Mouse (Mus musculus): ENCODE results near the gene Fcrl5. TPM values are rescaled to one million over a fixed set of nuclear protein-coding genes. Genes with fewer than 3 reads are reported as not detected.

Fcrl5 gene
- polyA plus RNA-seq, 1 experiment from 2014 or later: not detected

DNA sequence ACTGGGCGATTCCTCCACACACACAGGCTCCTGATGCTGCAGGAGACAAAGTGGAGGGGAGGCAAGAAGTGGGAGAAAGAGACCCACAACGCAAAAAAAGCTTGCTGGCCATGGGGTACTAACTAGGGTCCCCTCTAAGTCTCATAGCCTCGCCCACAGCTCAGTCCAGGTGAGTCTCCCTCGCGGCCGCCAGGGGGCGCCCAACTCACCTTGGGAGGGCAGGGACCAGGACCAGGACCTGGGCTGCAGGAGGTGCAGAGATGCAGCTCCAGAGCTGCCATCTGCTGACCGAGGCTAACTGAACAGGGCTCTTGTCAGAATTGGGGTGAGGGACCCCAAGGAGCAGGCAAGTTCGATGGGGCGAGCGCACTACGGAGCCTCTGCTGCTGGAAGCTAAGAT is 24.4 kb upstream of the Fcrl5 start:
- Histone ChIP-seq H3K9me3 (ENCODE audit: control insufficient read depth, low read length) (no peaks in the 10 kb centered on the region), H3K4me2 (ENCODE audit: low read length) (peak overlapping the region; percentile 16; the same call in 1 of the 2 replicates), H3K27ac (replicated peaks in 1 of 2; ENCODE audit: control insufficient read depth in 1 of 2, insufficient read depth in 1 of 2, low read depth in 2 of 2, low read length in 2 of 2) (no peak overlapping the region), H3K4me1 (ENCODE audit: control insufficient read depth in 2 of 2, insufficient read depth in 2 of 2, low read length in 2 of 2) (peaks cover 0 to 2% of the 10 kb centered on the region in 2 experiments; a peak in 1 of 4 replicates), H3K4me3 (ENCODE audit: control insufficient read depth in 1 of 2, insufficient read depth in 1 of 2, low read depth in 1 of 2, low read length in 2 of 2) (no peak overlapping the region), H3K36me3 (ENCODE audit: control insufficient read depth, insufficient read depth, low read length) (no peaks in the 10 kb centered on the region), H3K27me3 (ENCODE audit: control insufficient read depth, insufficient read depth, low read length) (no peaks in the 10 kb centered on the region), H3K9ac (ENCODE audit: low read length) (no peak overlapping the region)
- ATAC-seq (ENCODE audit: insufficient number of reproducible peaks, insufficient read depth, low FRiP score, low read depth): no peak
- WGBS: 10% methylated on average over 12 of the region's 12 CpGs

GRCm38 (mm10) chr3:87420645-87421044 is 14.9 kb upstream of the Fcrl5 start:
- no peaks in the 10 kb centered on the region for H3K27me3 ChIP-seq (ENCODE audit: control insufficient read depth, insufficient read depth, low read length)
- no peak for ATAC-seq (ENCODE audit: insufficient number of reproducible peaks, insufficient read depth, low FRiP score, low read depth)
- no peak overlapping the region for H3K9ac ChIP-seq (ENCODE audit: low read length)
- no peaks in the 10 kb centered on the region for H3K4me1 ChIP-seq (ENCODE audit: control insufficient read depth in 2 of 2, insufficient read depth in 2 of 2, low read length in 2 of 2)
- no peak overlapping the region for H3K4me3 ChIP-seq (ENCODE audit: control insufficient read depth in 1 of 2, insufficient read depth in 1 of 2, low read depth in 1 of 2, low read length in 2 of 2)
- H3K27ac ChIP-seq (replicated peaks in 1 of 2; ENCODE audit: control insufficient read depth in 1 of 2, insufficient read depth in 1 of 2, low read depth in 2 of 2, low read length in 2 of 2): no peak overlapping the region
- 55% methylated on average over 1 of the region's 1 CpGs for WGBS
- no peaks in the 10 kb centered on the region for H3K36me3 ChIP-seq (ENCODE audit: control insufficient read depth, insufficient read depth, low read length)
- no peak overlapping the region for H3K4me2 ChIP-seq (ENCODE audit: low read length)
- H3K9me3 ChIP-seq (ENCODE audit: control insufficient read depth, low read length): no peaks in the 10 kb centered on the region

GRCm38 (mm10) chr3:87422386-87422910 is 13.1 kb upstream of the Fcrl5 start:
- no peak for ATAC-seq (ENCODE audit: insufficient number of reproducible peaks, insufficient read depth, low FRiP score, low read depth)
- no peak overlapping the region for H3K4me2 ChIP-seq (ENCODE audit: low read length)
- no peak overlapping the region for H3K4me3 ChIP-seq (ENCODE audit: control insufficient read depth in 1 of 2, insufficient read depth in 1 of 2, low read depth in 1 of 2, low read length in 2 of 2)
- H3K27ac ChIP-seq (replicated peaks in 1 of 2; ENCODE audit: control insufficient read depth in 1 of 2, insufficient read depth in 1 of 2, low read depth in 2 of 2, low read length in 2 of 2): no peak overlapping the region
- H3K9me3 ChIP-seq (ENCODE audit: control insufficient read depth, low read length): no peaks in the 10 kb centered on the region
- no peaks in the 10 kb centered on the region for H3K4me1 ChIP-seq (ENCODE audit: control insufficient read depth in 2 of 2, insufficient read depth in 2 of 2, low read length in 2 of 2)
- H3K9ac ChIP-seq (ENCODE audit: low read length): no peak overlapping the region
- 77% methylated on average over 4 of the region's 4 CpGs for WGBS
- H3K36me3 ChIP-seq (ENCODE audit: control insufficient read depth, insufficient read depth, low read length): no peaks in the 10 kb centered on the region
- H3K27me3 ChIP-seq (ENCODE audit: control insufficient read depth, insufficient read depth, low read length): no peaks in the 10 kb centered on the region

GRCm38 (mm10) chr3:87440586-87440985 is 5.0 kb downstream of the Fcrl5 start:
- H3K27ac ChIP-seq (replicated peaks in 1 of 2; ENCODE audit: control insufficient read depth in 1 of 2, insufficient read depth in 1 of 2, low read depth in 2 of 2, low read length in 2 of 2): no peak overlapping the region
- ATAC-seq (ENCODE audit: insufficient number of reproducible peaks, insufficient read depth, low FRiP score, low read depth): no peak
- H3K36me3 ChIP-seq (ENCODE audit: control insufficient read depth, insufficient read depth, low read length): no peaks in the 10 kb centered on the region
- WGBS: 60% methylated on average over 1 of the region's 1 CpGs
- no peak overlapping the region for H3K9ac ChIP-seq (ENCODE audit: low read length)
- H3K4me2 ChIP-seq (ENCODE audit: low read length): no peak overlapping the region
- no peaks in the 10 kb centered on the region for H3K4me1 ChIP-seq (ENCODE audit: control insufficient read depth in 2 of 2, insufficient read depth in 2 of 2, low read length in 2 of 2)
- no peaks in the 10 kb centered on the region for H3K9me3 ChIP-seq (ENCODE audit: control insufficient read depth, low read length)
- H3K4me3 ChIP-seq (ENCODE audit: control insufficient read depth in 1 of 2, insufficient read depth in 1 of 2, low read depth in 1 of 2, low read length in 2 of 2): no peak overlapping the region
- H3K27me3 ChIP-seq (ENCODE audit: control insufficient read depth, insufficient read depth, low read length): no peaks in the 10 kb centered on the region

GRCm38 (mm10) chr3:87443968-87444367 is 8.4 kb downstream of the Fcrl5 start:
- Histone ChIP-seq H3K27ac (replicated peaks in 1 of 2; ENCODE audit: control insufficient read depth in 1 of 2, insufficient read depth in 1 of 2, low read depth in 2 of 2, low read length in 2 of 2) (no peak overlapping the region), H3K4me3 (ENCODE audit: control insufficient read depth in 1 of 2, insufficient read depth in 1 of 2, low read depth in 1 of 2, low read length in 2 of 2) (no peak overlapping the region), H3K9me3 (ENCODE audit: control insufficient read depth, low read length) (no peaks in the 10 kb centered on the region), H3K27me3 (ENCODE audit: control insufficient read depth, insufficient read depth, low read length) (no peaks in the 10 kb centered on the region), H3K4me2 (ENCODE audit: low read length) (no peak overlapping the region), H3K4me1 (ENCODE audit: control insufficient read depth in 2 of 2, insufficient read depth in 2 of 2, low read length in 2 of 2) (no peaks in the 10 kb centered on the region), H3K36me3 (ENCODE audit: control insufficient read depth, insufficient read depth, low read length) (no peaks in the 10 kb centered on the region), H3K9ac (ENCODE audit: low read length) (no peak overlapping the region)
- ATAC-seq (ENCODE audit: insufficient number of reproducible peaks, insufficient read depth, low FRiP score, low read depth): no peak
- 47% methylated on average over 6 of the region's 6 CpGs for WGBS

GRCm38 (mm10) chr3:87465454-87465853 is 29.9 kb downstream of the Fcrl5 start:
- no peak overlapping the region for H3K9ac ChIP-seq (ENCODE audit: low read length)
- H3K9me3 ChIP-seq (ENCODE audit: control insufficient read depth, low read length): 0 out of 2 replicates have a peak, but pooled peaks cover 2% of the 10 kb centered on the region
- WGBS: 74% methylated on average over 3 of the region's 3 CpGs
- no peak for ATAC-seq (ENCODE audit: insufficient number of reproducible peaks, insufficient read depth, low FRiP score, low read depth)
- H3K36me3 ChIP-seq (ENCODE audit: control insufficient read depth, insufficient read depth, low read length): no peaks in the 10 kb centered on the region
- no peaks in the 10 kb centered on the region for H3K4me1 ChIP-seq (ENCODE audit: control insufficient read depth in 2 of 2, insufficient read depth in 2 of 2, low read length in 2 of 2)
- H3K27me3 ChIP-seq (ENCODE audit: control insufficient read depth, insufficient read depth, low read length): no peaks in the 10 kb centered on the region
- H3K27ac ChIP-seq (replicated peaks in 1 of 2; ENCODE audit: control insufficient read depth in 1 of 2, insufficient read depth in 1 of 2, low read depth in 2 of 2, low read length in 2 of 2): no peak overlapping the region
- H3K4me2 ChIP-seq (ENCODE audit: low read length): no peak overlapping the region
- no peak overlapping the region for H3K4me3 ChIP-seq (ENCODE audit: control insufficient read depth in 1 of 2, insufficient read depth in 1 of 2, low read depth in 1 of 2, low read length in 2 of 2)

GRCm38 (mm10) chr3:87467011-87467410 is 31.4 kb downstream of the Fcrl5 start:
- H3K27ac ChIP-seq (replicated peaks in 1 of 2; ENCODE audit: control insufficient read depth in 1 of 2, insufficient read depth in 1 of 2, low read depth in 2 of 2, low read length in 2 of 2): no peak overlapping the region
- H3K4me2 ChIP-seq (ENCODE audit: low read length): no peak overlapping the region
- no peak overlapping the region for H3K9ac ChIP-seq (ENCODE audit: low read length)
- no peaks in the 10 kb centered on the region for H3K27me3 ChIP-seq (ENCODE audit: control insufficient read depth, insufficient read depth, low read length)
- H3K4me1 ChIP-seq (ENCODE audit: control insufficient read depth in 2 of 2, insufficient read depth in 2 of 2, low read length in 2 of 2): no peaks in the 10 kb centered on the region
- no peak overlapping the region for H3K4me3 ChIP-seq (ENCODE audit: control insufficient read depth in 1 of 2, insufficient read depth in 1 of 2, low read depth in 1 of 2, low read length in 2 of 2)
- H3K9me3 ChIP-seq (ENCODE audit: control insufficient read depth, low read length): 0 out of 2 replicates have a peak, but pooled peaks cover 2% of the 10 kb centered on the region
- ATAC-seq (ENCODE audit: insufficient number of reproducible peaks, insufficient read depth, low FRiP score, low read depth): no peak
- WGBS: 77% methylated on average over 6 of the region's 6 CpGs
- no peaks in the 10 kb centered on the region for H3K36me3 ChIP-seq (ENCODE audit: control insufficient read depth, insufficient read depth, low read length)

DNA sequence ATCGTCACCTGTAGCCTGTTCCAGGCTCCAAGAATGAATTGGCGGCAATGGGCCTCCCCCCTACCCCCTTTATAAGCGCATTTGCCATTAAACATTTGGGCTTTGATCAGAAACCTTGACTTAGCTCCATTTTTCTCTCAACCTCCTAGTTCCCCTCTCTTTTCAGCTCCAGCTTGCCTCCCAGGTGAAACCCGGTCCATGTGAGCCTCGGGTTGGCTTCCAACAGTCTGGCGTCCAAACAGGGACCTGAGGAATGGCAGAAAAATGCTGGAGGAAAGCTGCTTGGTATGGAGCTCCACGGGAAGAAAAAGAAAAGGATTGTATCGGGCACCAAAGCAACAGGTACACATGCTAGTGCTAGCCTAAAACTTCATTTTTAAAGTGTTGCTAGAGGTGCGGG is 31.8 kb downstream of the Fcrl5 start:
- H3K27me3 ChIP-seq (ENCODE audit: control insufficient read depth, insufficient read depth, low read length): no peaks in the 10 kb centered on the region
- H3K9ac ChIP-seq (ENCODE audit: low read length): no peak overlapping the region
- WGBS: 78% methylated on average over 9 of the region's 9 CpGs
- no peak for ATAC-seq (ENCODE audit: insufficient number of reproducible peaks, insufficient read depth, low FRiP score, low read depth)
- no peak overlapping the region for H3K4me2 ChIP-seq (ENCODE audit: low read length)
- no peaks in the 10 kb centered on the region for H3K4me1 ChIP-seq (ENCODE audit: control insufficient read depth in 2 of 2, insufficient read depth in 2 of 2, low read length in 2 of 2)
- 0 out of 2 replicates have a peak, but pooled peaks cover 2% of the 10 kb centered on the region for H3K9me3 ChIP-seq (ENCODE audit: control insufficient read depth, low read length)
- H3K27ac ChIP-seq (replicated peaks in 1 of 2; ENCODE audit: control insufficient read depth in 1 of 2, insufficient read depth in 1 of 2, low read depth in 2 of 2, low read length in 2 of 2): no peak overlapping the region
- no peaks in the 10 kb centered on the region for H3K36me3 ChIP-seq (ENCODE audit: control insufficient read depth, insufficient read depth, low read length)
- no peak overlapping the region for H3K4me3 ChIP-seq (ENCODE audit: control insufficient read depth in 1 of 2, insufficient read depth in 1 of 2, low read depth in 1 of 2, low read length in 2 of 2)

Data from heart, embryonic 14.5 days (tissue).